Mouse (Mus musculus) CH12.LX (cell line): ENCODE measurements around the gene Kdm1a.
A peak's percentile ranks its signal among the peaks of the same experiment; 100 is the strongest.

Experiments used
- CHD1 ChIP-seq: IDR thresholded peaks from 2 replicates; pipeline ENCODE4 v1.6.1; 2012; ENCODE audit warnings: low read depth, low read length, improper control_type of control experiment, inconsistent platforms
- CTCF ChIP-seq, 2 experiments: IDR thresholded peaks in 1 of 2; conservative IDR thresholded peaks in 1 of 2; 2 replicates each; pipeline ENCODE4 v1.5.1; 2011 to 2012; ENCODE audit warnings: low read depth in 2 of 2, low read length in 2 of 2, improper control_type of control experiment in 1 of 2, inconsistent platforms in 1 of 2, mild to moderate bottlenecking in 1 of 2, moderate library complexity in 1 of 2
- E2F4 ChIP-seq: IDR thresholded peaks from 2 replicates; pipeline ENCODE4 v1.6.1; 2011; ENCODE audit warnings: low read depth, low read length, improper control_type of control experiment; ENCODE audit not compliant: insufficient replicate concordance
- ELF1 ChIP-seq: IDR thresholded peaks from 2 replicates; pipeline ENCODE4 v1.6.1; 2014; ENCODE audit warnings: low read depth, mild to moderate bottlenecking, inconsistent platforms, low read length, improper control_type of control experiment
- EP300 ChIP-seq: IDR thresholded peaks from 2 replicates; pipeline ENCODE4 v1.6.1; 2011; ENCODE audit warnings: low read length, improper control_type of control experiment
- MAZ ChIP-seq: IDR thresholded peaks from 2 replicates; pipeline ENCODE4 v1.6.1; 2012; ENCODE audit warnings: low read depth, mild to moderate bottlenecking, inconsistent platforms, low read length, improper control_type of control experiment, moderate library complexity
- NELFE ChIP-seq: IDR thresholded peaks from 2 replicates; pipeline ENCODE4 v1.6.1; 2011; ENCODE audit warnings: low read depth, low read length, improper control_type of control experiment
- NRF1 ChIP-seq: IDR thresholded peaks from 2 replicates; pipeline ENCODE4 v1.6.1; 2014; ENCODE audit warnings: low read depth, mild to moderate bottlenecking, inconsistent platforms, low read length, improper control_type of control experiment, moderate library complexity
- POLR2A ChIP-seq: IDR thresholded peaks from 2 replicates; pipeline ENCODE4 v1.6.1; 2011; ENCODE audit warnings: low read depth, mild to moderate bottlenecking, improper control_type of control experiment, low read length

- no peak for TF ChIP-seq ELF1
- no peak for TF ChIP-seq POLR2A
- TF ChIP-seq CTCF (conservative IDR thresholded peaks at IDR 0.05 in 1 of 2, IDR thresholded peaks at IDR 0.05 in 1 of 2; ENCODE audit: low read depth in 2 of 2, low read length in 2 of 2) = peak; percentile 37 to 84
- no peak for TF ChIP-seq E2F4
- TF ChIP-seq CHD1 = no peak
- no peak for TF ChIP-seq NRF1
- no peak for TF ChIP-seq EP300
- TF ChIP-seq MAZ = no peak
- TF ChIP-seq NELFE = no peak
Measured at GRCm38 (mm10) chr4:136526412-136526811, 76.1 kb downstream of the Kdm1a start.
